Mouse (Mus musculus) macrophage (primary cell): ENCODE results near the gene Blnk. TPM values are rescaled to one million over a fixed set of nuclear protein-coding genes. Genes with fewer than 3 reads are reported as not detected.

Source experiments
- H3K27ac ChIP-seq: fragments of 350-480 bp; formaldehyde crosslinking; 2 replicates; pipeline ENCODE4 v1.9.0; 2021
- H3K36me3 ChIP-seq: fragments of 350-480 bp; formaldehyde crosslinking; 2 replicates; pipeline ENCODE4 v1.9.0; 2021; ENCODE audit errors: inconsistent target
- H3K4me3 ChIP-seq: fragments of 350-480 bp; formaldehyde crosslinking; 2 replicates; pipeline ENCODE4 v1.9.0; 2021; ENCODE audit errors: inconsistent target
- H3K79me2 ChIP-seq: fragments of 350-480 bp; formaldehyde crosslinking; 2 replicates; pipeline ENCODE4 v1.9.0; 2021; ENCODE audit errors: inconsistent target
- WGBS: methylation state at CpG from one replicate; pipeline ENCODE4 v1.1.7; 2026; ENCODE audit warnings: inconsistent platforms; ENCODE audit not compliant: missing documents; 5-methylcytosine and 5-hydroxymethylcytosine counted together
- polyA plus RNA-seq: library from polyadenylated mRNA; stranded (reverse); fragments of 250-400 nt; gene quantifications from 3 replicates; pipeline ENCODE4 v1.2.4, GENCODE M21; 2018; ENCODE audit warnings: inconsistent platforms

Gene Blnk
- polyA plus RNA-seq, 1 experiment from 2014 or later = 234 TPM

DNA sequence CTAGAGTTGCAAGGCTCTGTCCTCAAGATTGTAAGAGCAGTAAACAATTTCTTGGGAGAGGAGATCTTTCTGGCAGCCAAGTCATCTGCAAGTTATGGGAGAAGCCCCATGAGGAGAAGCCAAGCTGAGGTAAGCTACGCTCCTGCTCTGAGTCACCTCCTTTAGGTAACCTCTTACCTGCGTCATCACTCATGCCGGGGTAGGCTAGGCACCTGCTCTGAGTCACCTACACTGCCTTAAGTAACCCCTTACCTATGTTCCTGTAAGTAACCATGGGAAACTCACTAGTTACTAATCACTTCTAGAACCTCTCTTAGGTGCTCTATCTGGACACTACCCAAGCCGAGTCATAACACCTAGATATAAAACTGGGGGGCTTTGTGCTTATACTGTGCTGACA lies 112.6 kb downstream of the Blnk start:
- 95% methylated on average over 4 of the region's 4 CpGs for WGBS
- no peaks in the 10 kb centered on the region for H3K79me2 ChIP-seq

More for the DNA sequence above, 112.6 kb downstream of the Blnk start:
- Histone ChIP-seq H3K4me3 (no peak overlapping the region), H3K27ac (no peak overlapping the region), H3K36me3 (no peaks in the 10 kb centered on the region)

Other genes with a start within 250 kb of the Blnk start
- gene Cc2d2b, start 245.8 kb downstream of the Blnk start, polyA plus RNA-seq = 0.21 TPM in 1 of 3 replicates, not detected in the others
- 2.2 to 4.4 TPM (median 3.6 TPM) in 3 replicates for gene Ccnj, start 163.3 kb downstream of the Blnk start, polyA plus RNA-seq
- gene Zfp518a, start 99.8 kb downstream of the Blnk start, polyA plus RNA-seq = 10.6 to 12.6 TPM (median 10.7 TPM) in 3 replicates
- gene Dntt, start 34.7 kb upstream of the Blnk start, polyA plus RNA-seq = 0.23 TPM in 1 of 3 replicates, not detected in the others
- gene Opalin, start 82.6 kb upstream of the Blnk start, polyA plus RNA-seq = not detected in 3 replicates
- not detected in 3 replicates for gene Tll2, start 212.3 kb upstream of the Blnk start, polyA plus RNA-seq